Mouse (Mus musculus) erythroblast, embryonic 14.5 days (primary cell): Measurements from ENCODE around the gene Letmd1. TPM values are rescaled to one million over a fixed set of nuclear protein-coding genes. Genes with fewer than 3 reads are reported as not detected.

Source experiments
- H3K27me3 ChIP-seq: 2 replicates; pipeline ENCODE4 v1.6.1; 2012; ENCODE audit warnings: inconsistent platforms; ENCODE audit not compliant: control insufficient read depth
- H3K36me3 ChIP-seq: 2 replicates; pipeline ENCODE4 v1.6.1; 2012; ENCODE audit warnings: mild to moderate bottlenecking, inconsistent platforms; ENCODE audit not compliant: control insufficient read depth
- H3K4me1 ChIP-seq: 2 replicates; pipeline ENCODE4 v1.6.1; 2012; ENCODE audit warnings: inconsistent platforms; ENCODE audit not compliant: control insufficient read depth
- H3K4me3 ChIP-seq: replicated peaks from 2 replicates; pipeline ENCODE3; 2012; ENCODE audit warnings: moderate library complexity, mild to moderate bottlenecking, inconsistent platforms
- H3K9me3 ChIP-seq: 2 replicates; pipeline ENCODE4 v1.6.1; 2012; ENCODE audit warnings: low read length, inconsistent platforms, mixed read lengths; ENCODE audit not compliant: control insufficient read depth
- GATA1 ChIP-seq: IDR thresholded peaks from 2 replicates; pipeline ENCODE4 v1.6.1; 2012; ENCODE audit warnings: low read length, inconsistent platforms, mixed read lengths
- TAL1 ChIP-seq: IDR thresholded peaks from 3 replicates; pipeline ENCODE4 v1.6.1; 2012; ENCODE audit warnings: low read length, inconsistent platforms, mixed read lengths
- polyA plus RNA-seq: library from polyadenylated mRNA; stranded (reverse); fragments of >175 nt; gene quantifications from 2 replicates; pipeline ENCODE4 v1.2.3, GENCODE M21; 2012

Letmd1 gene
- polyA plus RNA-seq, 1 experiment, result 0.62 TPM

GRCm38 (mm10) chr15:100515121-100515520 is 46.3 kb downstream of the Letmd1 start:
- TF ChIP-seq GATA1 (no peak), TAL1 (no peak)
- H3K4me1 ChIP-seq, result no peaks in the 10 kb centered on the region
- no peaks in the 10 kb centered on the region for H3K27me3 ChIP-seq
- no peaks in the 10 kb centered on the region for H3K9me3 ChIP-seq
- no peak overlapping the region for H3K4me3 ChIP-seq
- H3K36me3 ChIP-seq, result peaks cover 41% of the 10 kb centered on the region

- no peaks in the 10 kb centered on the region for H3K4me1 ChIP-seq
- H3K27me3 ChIP-seq, result no peaks in the 10 kb centered on the region
- TF ChIP-seq TAL1, result no peak
- no peak for TF ChIP-seq GATA1
- no peak overlapping the region for H3K4me3 ChIP-seq
- H3K9me3 ChIP-seq, result no peaks in the 10 kb centered on the region
- H3K36me3 ChIP-seq, result peaks cover 14% of the 10 kb centered on the region
These were observed 51.5 kb downstream of the Letmd1 start for GRCm38 (mm10) chr15:100520306-100520705.

- Histone ChIP-seq H3K4me1 (no peaks in the 10 kb centered on the region), H3K36me3 (peaks cover 2% of the 10 kb centered on the region; the same call in 1 of the 2 replicates), H3K27me3 (no peaks in the 10 kb centered on the region), H3K4me3 (no peak overlapping the region), H3K9me3 (no peaks in the 10 kb centered on the region)
- TF ChIP-seq GATA1 (no peak), TAL1 (no peak)
These were observed 56.6 kb downstream of the Letmd1 start for GRCm38 (mm10) chr15:100525405-100525804.

- Histone ChIP-seq H3K27me3 (no peaks in the 10 kb centered on the region), H3K9me3 (no peaks in the 10 kb centered on the region), H3K4me3 (no peak overlapping the region), H3K4me1 (no peaks in the 10 kb centered on the region), H3K36me3 (peaks cover 1% of the 10 kb centered on the region; the same call in 1 of the 2 replicates)
- no peak for TF ChIP-seq TAL1
- TF ChIP-seq GATA1, result no peak
These were observed 59.1 kb downstream of the Letmd1 start for GRCm38 (mm10) chr15:100527900-100528299.

Other genes with a start within 250 kb of the Letmd1 start
- 6.3 and 6.7 TPM in 2 replicates for gene Atf1, start 241.2 kb upstream of the Letmd1 start, polyA plus RNA-seq
- not detected in 2 replicates for gene Tmprss12, start 188.2 kb upstream of the Letmd1 start, polyA plus RNA-seq
- 9.7 and 12.9 TPM in 2 replicates for gene Mettl7a1, start 164.9 kb upstream of the Letmd1 start, polyA plus RNA-seq
- gene Mettl7a3, start 134.1 kb upstream of the Letmd1 start, polyA plus RNA-seq, result not detected in 2 replicates
- gene Methig1, start 115.9 kb upstream of the Letmd1 start, polyA plus RNA-seq, result not detected in 2 replicates
- gene Mettl7a2, start 115.8 kb upstream of the Letmd1 start, polyA plus RNA-seq, result not detected in 2 replicates
- gene Higd1c, start 104.5 kb upstream of the Letmd1 start, polyA plus RNA-seq, result not detected in 2 replicates
- not detected in 2 replicates for gene Gm5475, start 46.9 kb upstream of the Letmd1 start, polyA plus RNA-seq
- gene Slc11a2, start 44.0 kb upstream of the Letmd1 start, polyA plus RNA-seq, result 1.8 and 2.7 TPM in 2 replicates
- 0.01 TPM in 1 of 2 replicates, not detected in the other for gene Csrnp2, start 26.5 kb downstream of the Letmd1 start, polyA plus RNA-seq
- 0.16 and 0.65 TPM in 2 replicates for gene Tfcp2, start 83.0 kb downstream of the Letmd1 start, polyA plus RNA-seq
- gene Pou6f1, start 131.0 kb downstream of the Letmd1 start, polyA plus RNA-seq, result 0.04 and 0.05 TPM in 2 replicates
- 6.5 and 6.8 TPM in 2 replicates for gene Dazap2, start 146.3 kb downstream of the Letmd1 start, polyA plus RNA-seq
- gene Smagp, start 167.9 kb downstream of the Letmd1 start, polyA plus RNA-seq, result 0.27 and 0.44 TPM in 2 replicates
- gene Bin2, start 200.5 kb downstream of the Letmd1 start, polyA plus RNA-seq, result 1.6 and 2.2 TPM in 2 replicates
- gene Cela1, start 218.9 kb downstream of the Letmd1 start, polyA plus RNA-seq, result 0.08 and 0.41 TPM in 2 replicates